Mouse (Mus musculus) adrenal gland, adult 8-10 months (tissue): Measurements from ENCODE around the gene Ttc3. TPM values are rescaled to one million over a fixed set of nuclear protein-coding genes. Genes with fewer than 3 reads are reported as not detected.
A peak's percentile ranks its signal among the peaks of the same experiment; 100 is the strongest.
"Not testable (repeated sequence)": the region's sequence is repeated elsewhere in the genome, so short reads cannot be mapped to it uniquely, and the experiment has no call there.

Experiments
- DNase-seq: peaks from one replicate; pipeline ENCODE4 v3.0.0; 2022
- total RNA-seq, 4 experiments: library from RNA; stranded (reverse); gene quantifications; 2 replicates each; pipeline ENCODE4 v1.2.4; 2022

Ttc3 gene
- total RNA-seq: 100 to 1,000 TPM in 3 of 4 experiments, 10 to 100 TPM in 1; 89.1 to 149 (median 120) TPM

DNA sequence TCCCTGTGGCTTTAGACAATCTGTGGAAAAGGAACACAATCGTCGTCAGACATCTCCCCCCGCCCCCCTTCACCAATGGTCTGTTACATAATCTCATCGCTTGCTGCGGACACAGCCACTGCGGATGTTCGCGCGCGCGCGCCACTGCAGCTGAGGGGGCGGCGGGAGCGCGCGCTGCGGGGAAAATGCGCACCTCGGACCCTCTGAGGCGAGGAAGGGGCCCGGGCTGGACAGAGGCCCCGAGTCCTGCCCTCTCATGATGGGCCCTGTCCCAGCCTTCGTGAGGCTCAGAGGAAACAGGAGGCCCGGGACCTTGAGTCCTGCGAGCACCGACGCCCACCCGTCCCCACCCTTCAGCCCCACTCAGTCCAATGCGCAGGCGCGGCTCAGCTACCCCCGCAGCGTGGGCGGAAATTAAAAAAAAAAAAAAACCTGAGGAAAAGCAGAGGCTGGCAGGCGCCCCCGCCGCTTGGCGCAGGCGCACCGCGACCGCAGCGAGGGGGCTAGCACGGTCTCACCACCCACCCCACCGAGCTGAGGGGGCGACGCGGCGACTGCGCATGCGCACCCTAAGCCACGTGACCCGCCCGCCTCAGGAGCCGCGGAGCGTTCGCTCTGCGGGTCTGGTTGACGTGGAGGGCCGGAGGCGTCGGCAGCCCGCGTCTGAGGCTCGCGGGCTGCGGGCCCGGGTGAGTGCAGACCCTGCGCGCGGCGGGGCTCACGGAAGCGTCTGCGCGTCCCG, at the start of gene Ttc3:
TSS of gene Ttc3 (plus strand) at position 446 of the 742 bp plus-strand sequence.
- peak; percentile 91 for DNase-seq

DNA sequence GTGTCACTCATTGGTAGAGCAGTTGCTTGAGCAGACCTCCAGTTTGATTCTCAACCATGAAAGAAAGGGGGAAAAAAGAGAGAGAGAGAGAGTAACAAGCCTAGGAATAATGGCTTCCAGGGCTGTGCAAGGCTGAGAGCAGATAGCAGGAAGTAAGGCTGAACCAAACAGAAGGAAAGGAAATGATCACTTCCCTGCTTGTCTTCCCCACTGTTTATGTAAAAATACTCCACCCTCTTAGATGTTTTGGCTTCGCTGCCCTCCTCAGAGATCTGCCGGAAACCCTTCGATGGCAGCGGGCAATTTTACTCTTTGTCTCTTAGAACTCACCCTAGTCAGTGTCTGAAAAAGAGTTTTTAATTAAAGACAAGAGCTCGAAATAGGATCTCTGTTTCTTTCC, 46.7 kb upstream of the Ttc3 start:
- DNase-seq: no peak

DNA sequence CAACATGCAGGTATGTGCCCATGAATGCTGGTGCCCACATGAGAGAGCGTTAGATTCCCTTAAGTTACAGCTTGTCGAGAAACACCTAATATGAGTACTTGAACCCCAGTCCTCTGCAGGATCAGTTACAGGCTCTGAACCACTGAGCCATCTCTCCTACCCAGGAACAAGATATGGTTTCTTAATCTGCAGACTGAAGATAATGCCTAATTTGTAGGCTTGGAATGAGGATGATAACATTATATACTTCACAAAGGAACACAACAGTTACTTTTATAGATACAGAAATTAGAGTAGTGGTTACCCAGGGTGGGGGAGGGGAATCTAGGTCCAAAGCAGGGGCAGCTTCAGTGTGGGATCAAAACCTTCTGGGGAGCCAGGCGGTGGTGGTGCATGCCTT, 44.4 kb upstream of the Ttc3 start:
- no peak for DNase-seq

DNA sequence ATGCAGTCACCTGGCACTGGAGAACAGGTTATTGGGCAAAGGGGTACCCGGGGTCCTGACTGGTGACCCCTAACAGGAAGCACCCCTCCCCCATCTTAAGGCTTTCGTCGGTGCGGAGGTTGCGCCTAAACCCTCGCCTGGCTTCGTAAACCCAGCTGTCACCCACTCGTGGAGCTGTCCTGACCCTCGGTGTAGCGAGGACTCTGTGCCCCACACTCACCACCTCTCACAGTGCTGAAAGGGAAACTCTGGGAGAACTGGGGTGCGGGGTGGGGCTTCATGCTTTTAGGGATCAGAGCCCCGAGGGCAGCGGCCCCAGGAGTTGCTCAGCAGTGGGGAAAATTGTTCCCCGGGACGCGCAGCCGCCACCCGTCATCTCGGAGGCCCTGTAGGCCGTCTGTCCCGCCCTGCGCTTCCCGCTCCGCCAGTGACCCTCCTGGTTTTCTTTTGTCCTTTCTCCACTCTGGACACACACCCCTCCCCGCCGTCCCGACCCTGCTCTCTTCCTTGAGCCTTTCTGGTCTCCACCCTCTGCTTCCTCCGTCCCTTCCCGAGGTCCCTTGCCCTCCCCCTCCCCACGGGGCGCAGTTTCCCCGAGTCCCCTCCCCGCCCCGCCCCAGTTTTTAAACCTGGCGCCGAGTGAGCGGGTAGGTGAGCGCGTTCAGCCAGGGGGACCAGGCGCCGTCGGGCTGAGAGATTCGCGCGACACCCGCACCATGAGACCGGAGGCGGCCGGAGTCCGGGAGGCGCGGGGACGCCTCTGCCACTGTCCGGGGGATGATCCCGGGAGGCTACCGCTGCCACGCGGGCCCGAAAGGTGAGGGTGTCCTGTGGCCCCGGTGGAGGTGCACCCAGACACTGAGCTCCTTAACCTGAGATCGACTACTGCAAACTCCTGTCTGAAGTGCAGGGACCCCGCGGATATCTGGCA, 42.4 kb upstream of the Ttc3 start, which contains the start of gene Ripply3:
TSS of gene Ripply3 (plus strand) at position 640 of the 931 bp plus-strand sequence.
- DNase-seq: peak; percentile 57

DNA sequence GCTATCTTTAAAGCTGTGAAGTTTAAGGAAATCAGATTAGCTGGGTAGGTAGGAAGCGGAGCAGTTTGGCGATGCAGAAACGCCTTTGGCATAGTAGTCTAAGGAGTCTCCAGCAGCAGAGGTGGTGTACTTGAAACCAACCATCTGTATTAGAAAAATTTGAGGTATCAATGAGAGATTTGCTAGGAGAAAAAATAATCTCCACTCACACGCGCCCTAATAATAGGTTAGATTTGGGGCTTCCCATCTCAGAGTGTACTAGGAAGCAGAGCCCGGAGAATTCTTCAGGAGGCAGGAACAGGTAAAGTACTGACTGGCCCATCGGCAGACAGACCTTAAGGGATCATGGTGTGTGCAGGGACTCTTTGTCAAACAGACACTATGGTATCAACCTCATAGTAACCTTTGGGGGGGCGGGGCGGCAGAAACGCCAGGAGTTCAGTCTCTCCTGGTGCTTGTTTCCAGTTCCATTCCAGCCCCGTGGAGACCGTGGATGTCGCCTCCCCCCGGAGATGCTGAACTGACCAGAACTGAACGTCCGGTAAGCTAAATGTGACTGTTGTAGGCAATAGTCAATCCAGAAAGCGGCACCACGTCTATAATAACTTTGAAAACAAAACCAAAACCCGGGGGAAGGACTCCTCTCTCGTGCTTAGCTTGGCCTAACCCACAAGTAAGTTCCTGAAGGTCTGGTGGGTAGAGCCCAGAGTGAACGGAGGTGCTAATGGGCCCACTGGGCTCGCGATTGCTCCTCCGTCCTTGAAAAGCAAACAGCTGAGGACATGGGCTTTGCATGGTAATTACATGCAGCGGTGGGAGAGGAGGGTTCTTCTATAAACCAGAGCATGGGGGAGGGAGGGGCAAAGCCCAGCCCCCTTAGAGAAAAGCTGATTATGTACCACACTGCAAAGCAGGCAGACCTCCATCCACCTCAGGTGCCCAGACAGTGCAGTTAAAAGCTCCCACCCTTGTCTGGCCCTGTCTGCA, 41.2 kb upstream of the Ttc3 start:
- no peak for DNase-seq

DNA sequence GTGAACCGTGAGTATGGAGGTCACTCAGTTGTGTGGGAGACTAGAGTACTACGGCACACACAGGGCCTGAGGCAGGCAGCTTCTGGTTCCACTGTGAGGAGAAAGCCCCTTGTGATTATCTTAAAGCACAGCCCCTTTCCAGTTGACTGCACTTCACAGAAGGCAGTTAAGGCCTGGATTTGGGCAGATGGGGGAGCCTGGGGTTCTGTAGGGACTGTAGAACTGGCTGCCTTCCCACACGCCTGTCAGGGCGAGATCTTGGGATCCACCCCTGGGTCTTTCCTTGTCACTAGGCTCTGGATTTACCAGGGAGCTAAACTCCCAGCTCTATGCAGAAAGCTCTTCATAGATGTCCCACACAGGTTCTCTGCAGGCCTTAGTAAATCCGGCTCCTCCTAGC, 40.0 kb upstream of the Ttc3 start:
- no peak for DNase-seq

DNA sequence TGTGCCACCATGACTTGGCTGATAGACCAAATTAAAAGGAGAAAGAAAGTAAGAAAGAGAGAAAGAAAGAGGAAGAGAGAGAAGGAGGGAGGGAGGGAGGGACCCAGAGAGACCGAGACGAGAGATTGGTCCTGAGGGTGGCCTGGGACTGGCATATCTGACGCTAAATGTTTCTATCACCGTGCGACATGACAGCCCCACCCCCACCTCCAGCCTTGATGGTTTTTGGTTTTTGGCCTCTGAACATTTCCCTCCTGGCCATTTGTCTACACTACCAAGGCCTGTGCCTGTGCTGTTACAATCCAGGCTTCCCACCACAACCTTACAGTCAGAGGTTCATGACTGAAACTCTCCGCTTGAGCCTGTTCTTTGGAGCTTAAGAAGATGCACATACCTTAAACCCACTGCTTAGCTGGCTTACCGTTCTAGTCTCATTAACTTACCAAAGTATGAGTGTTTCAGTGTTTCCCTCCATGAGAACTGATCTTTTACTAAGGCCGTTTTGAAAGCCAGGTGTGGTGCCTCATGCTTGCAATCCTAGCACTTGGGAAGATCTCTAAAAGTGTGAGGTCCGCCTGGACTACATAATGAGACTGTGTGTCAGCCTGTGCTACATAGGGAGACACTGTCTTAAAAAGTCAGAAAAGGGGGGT, 39.1 kb upstream of the Ttc3 start:
- no peak for DNase-seq

DNA sequence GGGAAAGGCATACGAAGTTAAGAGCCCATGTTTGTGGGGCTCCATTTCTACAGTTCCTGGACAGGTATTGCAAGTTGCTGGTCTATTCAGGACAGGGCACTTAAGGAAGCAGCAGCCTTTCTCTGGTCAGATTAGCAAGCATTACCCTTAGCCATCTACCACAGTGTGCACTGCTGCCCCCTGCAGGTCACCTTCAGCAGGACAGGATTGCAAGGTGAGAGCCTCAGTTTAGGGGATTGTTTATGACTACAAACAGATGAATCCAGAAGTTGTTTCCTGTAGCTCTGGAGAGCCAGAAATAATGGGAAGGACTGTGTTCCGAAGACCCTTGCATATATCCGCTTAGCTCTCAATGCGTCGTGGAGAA, 38.5 kb upstream of the Ttc3 start:
- DNase-seq: no peak

DNA sequence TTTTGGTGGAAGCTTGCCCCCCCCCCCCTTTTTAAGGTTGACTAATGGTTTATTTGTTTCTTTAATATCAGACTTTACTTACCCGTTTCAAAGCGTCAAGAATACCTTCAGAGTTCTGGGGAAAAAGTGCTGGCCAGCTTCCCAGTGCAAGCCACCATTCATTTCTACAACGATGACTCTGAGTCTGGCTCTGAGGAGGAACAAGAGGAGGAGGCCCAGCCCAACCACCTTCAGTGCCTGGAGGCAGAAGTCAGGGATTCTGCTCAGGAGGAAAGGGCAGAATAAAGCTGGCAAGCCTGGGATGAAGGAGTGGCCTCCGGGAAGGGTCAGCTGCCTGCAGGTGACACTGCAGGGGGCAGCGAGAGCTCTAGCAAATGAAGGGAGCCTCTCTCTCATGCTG, 34.8 kb upstream of the Ttc3 start:
- DNase-seq: no peak

DNA sequence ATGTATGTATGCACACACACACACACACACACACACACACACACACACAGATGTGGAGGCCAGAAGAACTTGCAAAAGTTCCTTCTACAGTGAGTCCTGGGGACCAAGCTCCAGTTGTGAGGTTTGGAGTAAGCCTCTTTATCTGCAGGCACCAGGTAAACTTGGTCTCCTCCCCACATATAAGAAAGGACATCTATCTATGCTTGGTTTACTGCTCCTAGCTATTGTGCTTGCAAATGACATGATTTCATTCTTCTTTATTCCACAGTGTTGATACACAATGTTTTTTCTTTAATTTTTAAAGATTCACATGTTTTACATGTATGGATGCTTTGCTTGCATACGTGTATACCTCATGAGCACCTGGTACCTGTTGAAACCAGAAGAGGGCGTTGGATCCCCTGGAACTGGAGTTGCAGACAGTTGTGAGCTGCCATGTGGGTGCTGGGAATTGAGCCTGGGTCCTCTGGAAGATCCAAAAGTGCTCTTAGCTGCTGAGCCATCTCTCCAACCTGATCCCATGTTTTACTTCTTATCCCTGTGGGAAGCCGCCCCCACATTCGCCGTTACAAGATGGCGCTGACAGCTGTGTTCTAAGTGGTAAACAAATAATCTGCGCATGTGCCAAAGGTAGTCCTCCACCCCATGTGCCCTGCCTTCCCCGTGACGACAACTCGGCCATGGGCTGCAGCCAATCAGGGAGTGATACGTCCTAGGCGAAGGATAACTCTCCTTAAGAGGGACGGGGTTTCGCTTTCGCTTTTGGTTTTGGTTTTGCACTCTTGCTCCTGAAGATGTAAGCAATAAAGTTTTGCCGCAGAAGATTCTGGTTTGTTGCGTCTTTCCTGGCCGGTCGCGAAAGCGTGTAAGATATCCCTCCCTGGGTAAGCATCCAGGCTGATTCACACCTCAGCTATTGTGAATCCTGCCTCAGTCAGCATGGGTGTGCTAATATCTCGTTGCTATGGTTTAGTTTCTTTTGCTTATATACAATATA, 31.0 kb upstream of the Ttc3 start:
- DNase-seq: not testable (repeated sequence)

DNA sequence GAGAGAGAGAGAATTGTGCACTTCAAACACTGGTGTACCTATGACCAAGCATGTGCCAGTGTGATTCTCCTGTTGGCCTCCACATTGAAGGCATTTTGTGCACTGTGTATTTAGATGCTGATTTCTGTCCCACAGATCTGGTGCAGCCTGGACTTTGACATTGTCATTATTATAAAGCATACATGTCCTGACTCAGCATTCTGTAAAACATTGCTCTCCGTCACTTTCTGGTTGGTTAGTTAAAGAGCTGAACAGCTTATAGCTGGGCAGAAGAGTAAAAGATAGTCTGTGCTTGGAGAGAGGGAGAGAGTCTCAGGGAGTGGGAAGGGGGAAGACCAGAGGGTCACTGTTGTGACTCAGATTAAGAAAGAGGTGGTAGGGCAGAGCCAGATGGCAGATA, 24.7 kb upstream of the Ttc3 start:
- DNase-seq: no peak

DNA sequence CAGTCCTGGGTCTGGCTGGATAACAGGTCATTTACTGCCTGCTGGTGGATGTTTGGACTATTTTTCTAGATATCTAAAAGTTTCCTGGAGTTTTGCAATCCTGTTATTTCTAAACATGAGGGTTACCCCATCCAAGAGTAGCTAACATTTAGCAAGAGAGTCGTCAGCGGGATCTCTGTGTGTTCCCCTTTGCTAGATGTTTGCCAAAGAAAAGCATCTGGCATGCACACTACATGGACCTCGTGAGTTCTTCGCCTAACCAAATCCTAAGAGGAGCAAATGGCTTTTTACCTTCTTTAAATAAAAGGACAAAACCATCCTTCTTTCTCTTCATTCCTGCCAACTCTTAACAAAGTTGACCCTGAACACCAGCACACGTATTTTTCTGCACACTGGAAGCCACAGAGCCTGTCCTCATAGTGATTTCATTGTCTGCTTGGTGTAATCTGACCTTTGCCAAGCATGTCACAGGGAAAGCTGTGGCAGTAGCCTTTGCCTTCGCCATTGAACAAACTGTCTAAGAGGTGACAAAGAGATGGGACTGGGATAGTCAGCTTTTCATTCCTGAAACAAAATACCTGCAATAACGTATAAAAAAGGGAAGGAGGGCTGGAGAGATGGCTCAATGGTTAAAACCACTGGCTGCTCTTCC, 23.2 kb upstream of the Ttc3 start:
- DNase-seq: peak; percentile 10

DNA sequence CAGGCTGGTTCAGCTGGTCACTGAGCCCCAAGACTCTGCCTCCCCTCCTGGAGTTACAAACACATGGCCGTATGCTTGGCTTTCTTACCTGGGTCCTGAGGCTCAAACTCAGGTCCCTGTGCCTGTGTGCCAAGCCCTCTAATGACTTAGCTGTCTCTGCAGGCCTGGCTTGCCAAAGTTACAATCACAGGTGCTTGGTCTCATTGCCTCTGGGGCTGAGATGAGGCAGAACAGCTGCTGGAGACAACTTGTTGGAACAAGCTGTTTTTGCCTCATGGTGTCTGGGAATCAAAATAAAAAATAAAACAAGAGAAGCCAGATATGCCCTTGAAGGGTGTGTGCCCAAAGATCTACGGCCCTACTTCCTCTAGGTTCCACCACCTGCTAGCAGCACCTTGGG, 21.6 kb upstream of the Ttc3 start:
- DNase-seq: no peak

DNA sequence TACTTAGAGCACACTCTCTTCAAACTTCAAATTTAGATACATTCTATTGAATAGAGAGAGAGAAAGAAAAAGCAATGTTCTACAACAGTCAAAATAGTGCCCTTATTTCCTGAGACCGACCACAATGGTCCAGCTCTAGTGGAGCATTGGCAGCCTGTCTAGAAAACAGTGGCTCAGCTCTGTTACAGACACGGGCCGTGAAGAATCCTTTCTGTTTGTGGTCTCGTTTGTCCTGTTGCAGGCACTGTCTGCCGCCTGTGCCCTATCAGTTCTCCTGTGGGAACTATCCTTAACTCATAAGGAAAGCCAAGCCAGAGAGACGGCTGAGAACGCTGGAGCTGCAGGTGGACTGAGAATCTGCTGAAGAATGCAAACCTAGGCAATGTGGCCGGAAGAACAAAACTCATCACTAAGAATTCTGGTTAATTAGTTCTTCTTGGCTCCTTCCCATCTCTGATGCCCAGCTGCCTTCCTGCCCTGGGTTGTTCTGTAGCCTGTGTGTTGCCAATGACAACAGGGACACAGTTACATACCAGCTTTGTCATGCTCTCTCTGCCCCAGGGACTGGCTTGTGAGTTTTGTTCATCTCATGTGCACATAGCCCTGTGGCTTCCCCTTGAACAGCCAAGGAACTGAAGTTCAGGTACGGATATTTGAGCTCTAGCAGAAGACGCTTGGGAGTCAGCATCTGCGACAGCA, 20.7 kb upstream of the Ttc3 start:
- no peak for DNase-seq

DNA sequence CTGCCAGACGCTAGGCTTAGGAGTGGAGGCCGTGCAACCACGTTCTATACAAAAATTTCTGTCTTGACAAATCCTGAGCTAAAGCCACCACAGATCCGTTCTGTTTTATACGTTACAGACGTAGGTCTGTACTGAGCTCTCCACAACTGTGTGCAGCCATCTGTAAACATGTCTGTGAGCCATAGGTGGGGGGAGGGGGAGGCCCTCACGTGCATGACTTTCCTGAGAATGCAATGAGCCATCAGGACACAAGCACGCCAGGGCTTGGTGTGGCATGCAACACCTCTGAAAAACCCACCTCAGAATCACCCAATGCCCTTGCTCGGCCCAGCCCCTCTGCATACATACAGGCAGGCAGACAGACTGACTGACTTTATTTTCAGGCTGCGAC, 20.1 kb upstream of the Ttc3 start:
- DNase-seq: no peak

DNA sequence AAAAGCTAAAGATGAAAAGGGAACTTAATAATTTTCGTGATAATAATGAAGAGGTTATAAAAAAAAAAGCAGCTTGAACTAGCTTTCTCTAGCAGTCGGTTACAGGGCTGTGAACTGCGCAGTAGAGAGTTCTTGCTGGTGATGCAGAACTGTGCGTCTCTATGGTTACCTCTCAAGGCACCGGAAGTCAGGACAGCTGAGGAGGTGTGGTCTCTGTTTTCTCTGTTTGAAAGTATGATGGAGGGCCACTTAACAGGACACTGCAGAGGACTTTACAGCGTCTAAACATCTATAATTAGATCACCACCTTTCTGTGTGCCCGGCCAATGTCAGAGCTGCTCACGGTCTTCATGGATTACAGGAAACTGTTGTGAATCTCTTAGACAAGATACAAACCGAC, 16.0 kb upstream of the Ttc3 start:
- no peak for DNase-seq

DNA sequence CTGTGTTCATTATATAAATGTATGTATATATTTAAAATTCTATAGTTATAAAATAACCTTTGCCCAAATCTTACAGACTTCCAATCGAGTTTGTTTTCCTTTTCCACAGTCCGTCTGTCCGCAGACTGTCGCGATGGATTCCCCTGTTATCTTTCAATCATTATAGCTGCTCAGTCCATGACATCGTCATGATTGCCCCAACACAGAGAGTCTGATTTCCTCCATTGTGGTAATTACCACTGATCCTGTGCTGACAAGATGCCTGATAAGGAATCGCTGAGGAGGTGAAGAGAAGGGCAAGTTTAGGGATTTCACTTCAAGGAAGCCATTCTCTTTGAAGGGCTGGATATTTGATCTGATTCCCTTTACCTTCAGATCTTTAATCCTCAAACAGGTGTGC, 14.4 kb upstream of the Ttc3 start:
- DNase-seq: no peak

DNA sequence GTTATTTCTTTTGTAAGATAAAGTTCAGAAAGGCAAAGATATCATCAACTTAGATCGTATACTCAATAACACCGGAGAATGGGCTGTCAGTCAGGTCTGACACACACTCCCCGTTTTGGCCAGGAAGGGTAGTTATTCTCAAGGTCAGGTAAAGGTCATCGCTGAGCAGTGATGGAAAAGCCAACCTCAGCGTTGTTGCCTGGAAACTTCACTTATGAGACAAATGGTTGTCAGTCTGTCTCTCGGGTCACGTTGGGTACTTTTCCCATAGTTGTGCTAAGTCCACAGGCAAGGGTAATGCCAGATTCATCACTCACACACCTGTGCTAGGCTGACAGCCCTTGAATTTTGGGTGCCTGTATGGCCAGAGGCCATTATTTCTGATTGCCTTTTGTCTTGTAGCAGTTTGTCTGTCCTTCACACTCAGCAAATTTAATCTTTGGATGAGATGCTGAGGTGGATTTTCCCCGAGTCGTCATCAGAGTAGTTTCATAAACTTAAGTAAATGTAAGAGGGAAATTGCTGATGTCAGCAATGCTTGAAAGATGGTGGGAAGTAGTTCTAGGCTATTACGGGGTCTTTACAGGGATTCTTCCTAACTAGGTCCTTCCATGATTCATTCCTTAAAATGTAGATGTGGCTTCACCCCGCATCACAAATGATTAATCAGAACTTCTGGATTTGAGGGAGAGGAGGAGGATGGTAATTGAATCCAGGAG, 13.5 kb upstream of the Ttc3 start:
- DNase-seq: no peak

DNA sequence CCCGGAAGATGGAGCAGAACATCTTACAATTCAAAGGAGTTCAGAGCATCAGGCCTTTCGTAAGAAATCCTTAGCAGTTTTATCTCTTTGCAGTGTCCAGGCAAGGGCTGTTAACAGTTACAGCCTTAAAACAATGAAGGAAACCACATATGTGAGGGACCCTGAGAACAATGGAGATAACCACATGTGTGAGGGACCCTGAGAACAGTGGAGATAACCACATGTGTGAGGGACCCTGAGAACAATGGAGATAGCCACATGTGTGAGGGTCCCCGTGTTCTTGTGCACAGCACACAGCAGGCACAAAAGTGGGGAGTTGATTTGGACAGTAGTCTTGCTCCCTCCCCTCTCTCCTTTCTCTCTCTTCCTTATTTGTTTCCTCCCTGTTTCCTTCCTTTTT, 12.3 kb upstream of the Ttc3 start:
- DNase-seq: no peak
